Mouse (Mus musculus): ENCODE data around the gene Vps25.

GRCm38 (mm10) chr11:101301299-101302003, 47.9 kb downstream of the Vps25 start:
- TF ChIP-seq CTCF (IDR thresholded peaks at IDR 0.05; ENCODE audit: insufficient read depth, low read length) (no peak), POLR2A (IDR thresholded peaks at IDR 0.05; ENCODE audit: borderline replicate concordance, extremely low read depth, low read depth, low read length) (no peak)

Measured in lung, adult 2 months (tissue).